Mouse (Mus musculus) splenic B cell, adult 2 months (primary cell): Measurements from ENCODE around the gene Zcchc18.

Experiments used
- DNase-seq: peaks from one replicate; pipeline ENCODE4 v3.0.0-alpha.2; 2011; ENCODE audit warnings: low read depth, low spot score
- H3K27me3 ChIP-seq: 2 replicates; pipeline ENCODE4 v1.6.1; 2012; ENCODE audit warnings: mild to moderate bottlenecking, low read length, moderate library complexity, mixed read lengths; ENCODE audit not compliant: control insufficient read depth, poor library complexity, insufficient read depth, severe bottlenecking
- H3K36me3 ChIP-seq: 2 replicates; pipeline ENCODE4 v1.6.1; 2012; ENCODE audit warnings: mild to moderate bottlenecking, low read length, moderate library complexity, mixed read lengths; ENCODE audit not compliant: control insufficient read depth, poor library complexity, insufficient read depth, severe bottlenecking

Zcchc18 gene

DNA sequence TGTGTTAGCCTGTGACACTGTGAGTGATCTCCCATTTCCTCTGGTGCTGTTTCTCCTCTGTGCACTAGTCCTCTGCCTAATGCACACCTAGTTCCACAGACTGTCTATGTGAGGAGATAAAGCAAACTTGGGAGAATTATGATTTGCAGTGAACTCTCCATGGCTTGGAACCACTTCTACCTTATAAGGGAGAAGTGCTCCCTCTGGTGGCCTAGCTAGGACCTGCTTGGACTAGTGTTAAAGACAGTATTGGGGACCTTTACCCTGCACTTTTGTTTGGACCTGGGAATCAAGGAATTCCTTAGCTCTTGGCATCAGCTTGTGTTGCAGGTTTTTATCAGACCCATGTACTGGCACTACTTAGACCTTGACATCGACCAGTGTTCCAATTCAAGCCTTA is 26.4 kb downstream of the Zcchc18 start:
- Histone ChIP-seq H3K36me3 (no peaks in the 10 kb centered on the region), H3K27me3 (no peaks in the 10 kb centered on the region)
- peak; percentile 76 for DNase-seq

- DNase-seq = no peak
- Histone ChIP-seq H3K36me3 (no peaks in the 10 kb centered on the region), H3K27me3 (no peaks in the 10 kb centered on the region)
Measured at GRCm38 (mm10) chrX:137030916-137031315, 38.0 kb downstream of the Zcchc18 start.

DNA sequence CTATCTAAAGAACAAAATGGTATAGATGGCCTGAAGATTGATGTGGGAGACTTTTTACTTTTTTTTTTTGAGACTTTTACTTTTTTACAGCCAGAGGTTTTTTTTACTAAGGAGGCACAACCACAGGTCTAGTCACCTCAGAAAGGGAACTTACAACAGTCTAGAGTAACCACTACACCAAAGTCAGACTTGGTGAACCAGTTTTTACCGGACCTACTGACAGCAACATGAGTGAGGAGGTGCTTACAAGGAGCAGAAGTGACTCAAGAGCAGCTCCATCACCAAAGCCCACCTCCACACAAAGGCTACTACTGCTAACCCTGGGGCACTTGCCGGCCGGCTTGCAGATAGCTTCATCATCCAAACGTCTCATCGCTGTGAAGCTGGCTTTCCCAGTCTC is 38.8 kb downstream of the Zcchc18 start:
- Histone ChIP-seq H3K27me3 (no peaks in the 10 kb centered on the region), H3K36me3 (no peaks in the 10 kb centered on the region)
- DNase-seq = no peak

GRCm38 (mm10) chrX:137034322-137034721 is 41.4 kb downstream of the Zcchc18 start:
- Histone ChIP-seq H3K27me3 (no peaks in the 10 kb centered on the region), H3K36me3 (no peaks in the 10 kb centered on the region)
- no peak for DNase-seq

GRCm38 (mm10) chrX:137037470-137037999 is 44.6 kb downstream of the Zcchc18 start:
- no peaks in the 10 kb centered on the region for H3K36me3 ChIP-seq
- no peak for DNase-seq
- no peaks in the 10 kb centered on the region for H3K27me3 ChIP-seq

DNA sequence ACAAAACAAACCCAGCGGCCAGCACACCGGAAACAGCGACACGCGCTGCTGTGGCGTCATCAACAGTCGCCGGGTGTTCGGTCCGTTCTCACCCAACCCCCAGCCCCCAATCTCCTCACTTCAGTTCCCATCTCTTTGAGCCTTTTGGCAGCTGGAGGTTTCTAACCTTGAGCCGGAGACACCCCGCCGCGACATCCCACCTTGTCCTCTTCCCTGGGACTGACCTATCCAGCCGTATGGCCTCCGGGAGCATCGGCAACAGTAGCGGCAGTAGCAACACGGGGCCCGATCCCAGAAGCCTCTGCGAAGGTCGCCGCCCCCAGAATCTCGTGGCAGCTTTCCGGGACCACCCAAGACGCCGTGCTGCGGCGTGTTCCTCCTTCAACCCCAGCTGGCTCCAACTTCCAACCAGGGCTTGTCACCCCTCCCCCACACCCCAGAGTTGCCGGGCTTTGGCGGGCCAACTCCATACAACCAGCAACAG is 45.1 kb downstream of the Zcchc18 start, which contains the start of gene Slc25a53:
Gene Slc25a53 (minus strand): TSS at position 303 of the 484 bp plus-strand sequence.
- peak; percentile 84 for DNase-seq
- no peaks in the 10 kb centered on the region for H3K36me3 ChIP-seq

GRCm38 (mm10) chrX:137038502-137038901 is 45.5 kb downstream of the Zcchc18 start:
- Histone ChIP-seq H3K27me3 (no peaks in the 10 kb centered on the region), H3K36me3 (no peaks in the 10 kb centered on the region)
- no peak for DNase-seq

More for the DNA sequence above, 45.1 kb downstream of the Zcchc18 start, which contains the start of gene Slc25a53:
- H3K27me3 ChIP-seq = no peaks in the 10 kb centered on the region
